Mouse (Mus musculus) embryonic facial prominence, embryonic 10.5 days (tissue): ENCODE results near the gene Hunk. TPM values are rescaled to one million over a fixed set of nuclear protein-coding genes. Genes with fewer than 3 reads are reported as not detected.

Experiments
- DNase-seq: peaks from one replicate; pipeline ENCODE4 v3.0.0-alpha.2; 2017; ENCODE audit warnings: low spot score
- H3K27ac ChIP-seq: fragments of 300-500 bp; sonication (generic); replicated peaks from 2 replicates; pipeline ENCODE4 v1.5.1; 2016; ENCODE audit warnings: mild to moderate bottlenecking
- H3K27me3 ChIP-seq: fragments of 300-500 bp; sonication (generic); replicated peaks from 2 replicates; pipeline ENCODE4 v1.6.1; 2016; ENCODE audit warnings: low read depth, mild to moderate bottlenecking; ENCODE audit not compliant: poor library complexity, severe bottlenecking
- H3K36me3 ChIP-seq: fragments of 300-500 bp; sonication (generic); replicated peaks from 2 replicates; pipeline ENCODE4 v1.6.1; 2016; ENCODE audit warnings: mild to moderate bottlenecking, moderate library complexity
- H3K4me1 ChIP-seq: fragments of 300-500 bp; sonication (generic); 2 replicates; pipeline ENCODE4 v1.6.1; 2016
- H3K4me3 ChIP-seq: fragments of 300-500 bp; sonication (generic); 2 replicates; pipeline ENCODE4 v1.5.1; 2016; ENCODE audit warnings: mild to moderate bottlenecking, moderate library complexity
- H3K9me3 ChIP-seq: fragments of 300-500 bp; sonication (generic); 2 replicates; pipeline ENCODE4 v1.6.1; 2016; ENCODE audit warnings: mild to moderate bottlenecking
- WGBS: fragments of 180-500 bp; shearing (Covaris S2); methylation state at CpG from one replicate; pipeline ENCODE4 v1.1.7; 2016; 5-methylcytosine and 5-hydroxymethylcytosine counted together
- polyA plus RNA-seq: library from polyadenylated mRNA; unstranded; fragments of >200 nt; fragmentation: Nextera tagmentation; extraction: Ambion mirVana; gene quantifications from 2 replicates; pipeline ENCODE4 v1.2.1, GENCODE M21; 2016

Hunk gene
- polyA plus RNA-seq, 1 experiment from 2014 or later: 17.2 TPM

GRCm38 (mm10) chr16:90422108-90422529 lies 36.3 kb downstream of the Hunk start:
- H3K4me3 ChIP-seq: no peak overlapping the region

DNA sequence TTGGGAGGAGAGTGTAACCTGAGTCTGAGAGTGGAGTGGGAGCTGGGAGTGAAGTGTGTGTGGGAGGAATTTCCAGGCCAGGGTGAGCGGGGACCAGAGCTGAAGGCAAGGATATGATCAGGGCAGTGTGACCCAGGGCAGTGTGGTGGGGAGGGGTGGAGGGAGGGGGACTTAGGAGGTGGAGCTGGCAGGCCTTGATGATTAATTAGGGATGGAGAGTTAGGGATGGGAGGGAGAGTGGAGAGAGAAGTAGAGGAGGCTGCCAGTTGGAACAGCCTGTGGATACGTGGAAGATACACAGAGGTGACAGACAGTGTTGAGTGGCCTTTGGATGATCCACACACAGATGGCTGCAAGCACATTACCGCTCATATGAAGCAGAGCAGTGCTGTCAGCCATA lies 38.1 kb downstream of the Hunk start:
- Histone ChIP-seq H3K9me3 (no peaks in the 10 kb centered on the region), H3K4me3 (no peak overlapping the region), H3K27ac (peak overlapping the region; percentile 21), H3K4me1 (peaks cover 70% of the 10 kb centered on the region), H3K36me3 (peaks cover 40% of the 10 kb centered on the region), H3K27me3 (no peaks in the 10 kb centered on the region)
- DNase-seq: peak; percentile 48
- 49% methylated on average over 3 of the region's 3 CpGs for WGBS

More at GRCm38 (mm10) chr16:90422108-90422529, 36.3 kb downstream of the Hunk start:
- Histone ChIP-seq H3K27me3 (no peaks in the 10 kb centered on the region), H3K27ac (peak overlapping the region; percentile 74), H3K36me3 (peaks cover 34% of the 10 kb centered on the region), H3K4me1 (peaks cover 82% of the 10 kb centered on the region), H3K9me3 (no peaks in the 10 kb centered on the region)
- DNase-seq: no peak
- 65% methylated on average over 11 of the region's 11 CpGs for WGBS

- peaks cover 67% of the 10 kb centered on the region for H3K4me1 ChIP-seq
- WGBS: 84% methylated on average over 9 of the region's 9 CpGs
- no peak overlapping the region for H3K4me3 ChIP-seq
- peaks cover 36% of the 10 kb centered on the region for H3K36me3 ChIP-seq
- no peaks in the 10 kb centered on the region for H3K9me3 ChIP-seq
- peak overlapping the region; percentile 21 for H3K27ac ChIP-seq
- DNase-seq: no peak
- H3K27me3 ChIP-seq: no peaks in the 10 kb centered on the region
Observed at GRCm38 (mm10) chr16:90424391-90424790, 38.6 kb downstream of the Hunk start.

DNA sequence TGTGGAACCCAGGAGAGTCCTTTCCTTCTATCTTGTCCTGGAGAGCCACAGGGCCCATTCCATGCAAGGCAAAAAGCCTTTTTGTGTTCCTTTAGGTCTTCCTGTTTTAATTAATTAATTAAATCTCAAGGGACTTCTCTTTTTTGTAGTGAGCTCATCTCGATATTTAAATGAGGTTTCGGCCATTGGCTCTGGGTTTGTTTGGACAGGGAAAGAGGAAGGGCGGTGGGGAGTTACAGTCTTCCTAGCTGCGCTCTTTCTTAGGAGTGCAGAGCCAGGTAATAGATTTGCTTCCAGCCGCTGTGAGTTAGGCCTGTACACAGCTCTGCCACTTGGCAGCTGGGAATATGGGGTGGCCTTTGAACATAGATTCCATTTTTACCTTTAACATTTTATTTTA lies 40.4 kb downstream of the Hunk start:
- H3K36me3 ChIP-seq: peaks cover 48% of the 10 kb centered on the region
- H3K4me1 ChIP-seq: peaks cover 64% of the 10 kb centered on the region
- WGBS: 90% methylated on average over 5 of the region's 5 CpGs
- H3K4me3 ChIP-seq: no peak overlapping the region
- H3K27ac ChIP-seq: no peak overlapping the region
- DNase-seq: no peak
- no peaks in the 10 kb centered on the region for H3K27me3 ChIP-seq
- no peaks in the 10 kb centered on the region for H3K9me3 ChIP-seq

GRCm38 (mm10) chr16:90427838-90428630 lies 42.2 kb downstream of the Hunk start:
- Histone ChIP-seq H3K36me3 (peaks cover 65% of the 10 kb centered on the region), H3K4me3 (no peak overlapping the region), H3K9me3 (peaks cover 6% of the 10 kb centered on the region; the same call in 1 of the 2 replicates), H3K4me1 (peaks cover 54% of the 10 kb centered on the region), H3K27me3 (no peaks in the 10 kb centered on the region), H3K27ac (no peak overlapping the region)
- WGBS: 94% methylated on average over 8 of the region's 8 CpGs
- DNase-seq: no peak

DNA sequence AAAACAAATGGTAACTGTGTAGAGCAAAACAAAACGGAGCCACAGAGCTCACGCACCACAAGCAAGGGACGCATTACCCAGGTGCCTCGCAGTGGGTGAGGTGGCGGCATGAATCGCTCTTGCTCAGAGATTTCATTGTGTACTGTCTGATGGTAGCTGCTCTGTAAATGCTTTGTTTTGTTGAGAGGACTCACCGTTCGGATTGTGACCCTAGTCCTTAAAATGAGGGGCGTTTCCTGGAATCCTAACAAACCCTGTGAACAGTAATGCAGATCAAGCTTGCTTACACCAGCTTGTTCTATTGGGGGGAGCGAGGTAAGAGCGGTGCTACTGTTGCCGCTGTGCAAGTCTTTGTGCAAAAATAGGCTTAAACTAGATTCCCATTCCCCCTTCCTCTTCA lies 47.7 kb downstream of the Hunk start:
- no peak overlapping the region for H3K4me3 ChIP-seq
- no peak for DNase-seq
- no peaks in the 10 kb centered on the region for H3K27me3 ChIP-seq
- peaks cover 55% of the 10 kb centered on the region for H3K4me1 ChIP-seq
- peaks cover 77% of the 10 kb centered on the region for H3K36me3 ChIP-seq
- H3K27ac ChIP-seq: no peak overlapping the region
- H3K9me3 ChIP-seq: peaks cover 14% of the 10 kb centered on the region; the same call in 1 of the 2 replicates
- WGBS: 95% methylated on average over 12 of the region's 12 CpGs

GRCm38 (mm10) chr16:90435231-90435630 lies 49.4 kb downstream of the Hunk start:
- H3K36me3 ChIP-seq: peaks cover 87% of the 10 kb centered on the region
- peaks cover 14% of the 10 kb centered on the region; the same call in 1 of the 2 replicates for H3K9me3 ChIP-seq
- peak overlapping the region; percentile 44 for H3K27ac ChIP-seq
- no peak for DNase-seq
- WGBS: 68% methylated on average over 4 of the region's 4 CpGs
- H3K4me3 ChIP-seq: no peak overlapping the region
- no peaks in the 10 kb centered on the region for H3K27me3 ChIP-seq
- peaks cover 49% of the 10 kb centered on the region for H3K4me1 ChIP-seq

GRCm38 (mm10) chr16:90437276-90437675 lies 51.5 kb downstream of the Hunk start:
- Histone ChIP-seq H3K9me3 (peaks cover 14% of the 10 kb centered on the region; the same call in 1 of the 2 replicates), H3K36me3 (peaks cover 88% of the 10 kb centered on the region), H3K27ac (no peak overlapping the region), H3K4me3 (no peak overlapping the region), H3K27me3 (no peaks in the 10 kb centered on the region), H3K4me1 (peaks cover 33% of the 10 kb centered on the region)
- DNase-seq: peak; percentile 57
- WGBS: 34% methylated on average over 5 of the region's 5 CpGs

- Histone ChIP-seq H3K36me3 (peaks cover 87% of the 10 kb centered on the region), H3K4me1 (peaks cover 40% of the 10 kb centered on the region), H3K27me3 (no peaks in the 10 kb centered on the region), H3K9me3 (no peaks in the 10 kb centered on the region), H3K4me3 (no peak overlapping the region), H3K27ac (no peak overlapping the region)
- DNase-seq: no peak
- WGBS: 84% methylated on average over 6 of the region's 6 CpGs
Observed at GRCm38 (mm10) chr16:90439493-90439892, 53.7 kb downstream of the Hunk start.

DNA sequence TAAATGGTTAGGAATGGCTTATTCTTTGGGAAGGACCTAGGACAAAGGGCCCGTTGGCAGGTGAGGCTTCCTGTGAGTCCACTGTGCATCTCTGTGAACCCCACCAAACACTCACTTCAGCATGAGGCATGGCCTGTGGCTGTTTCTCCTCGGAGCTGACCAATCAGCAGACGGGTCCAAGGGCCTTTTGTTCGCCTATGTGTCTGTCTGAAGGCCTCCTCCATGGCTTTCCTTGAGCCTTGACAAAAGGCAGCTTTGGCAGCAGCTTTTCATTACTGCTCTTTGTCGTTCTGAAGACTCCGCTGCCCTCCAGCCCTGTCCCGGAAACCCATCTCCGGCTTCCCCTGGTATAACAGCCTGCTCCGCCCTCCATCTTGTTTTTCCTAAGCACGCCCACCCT lies 54.8 kb downstream of the Hunk start:
- Histone ChIP-seq H3K9me3 (no peaks in the 10 kb centered on the region), H3K4me3 (no peak overlapping the region), H3K4me1 (peaks cover 34% of the 10 kb centered on the region), H3K27ac (no peak overlapping the region), H3K27me3 (no peaks in the 10 kb centered on the region), H3K36me3 (peaks cover 84% of the 10 kb centered on the region)
- WGBS: 71% methylated on average over 10 of the region's 10 CpGs
- DNase-seq: no peak

GRCm38 (mm10) chr16:90442991-90443390 lies 57.2 kb downstream of the Hunk start:
- no peak for DNase-seq
- Histone ChIP-seq H3K27ac (no peak overlapping the region), H3K36me3 (peaks cover 92% of the 10 kb centered on the region), H3K27me3 (no peaks in the 10 kb centered on the region), H3K4me1 (0 out of 2 replicates have a peak, but pooled peaks cover 11% of the 10 kb centered on the region), H3K4me3 (no peak overlapping the region), H3K9me3 (no peaks in the 10 kb centered on the region)
- 77% methylated on average over 6 of the region's 6 CpGs for WGBS

DNA sequence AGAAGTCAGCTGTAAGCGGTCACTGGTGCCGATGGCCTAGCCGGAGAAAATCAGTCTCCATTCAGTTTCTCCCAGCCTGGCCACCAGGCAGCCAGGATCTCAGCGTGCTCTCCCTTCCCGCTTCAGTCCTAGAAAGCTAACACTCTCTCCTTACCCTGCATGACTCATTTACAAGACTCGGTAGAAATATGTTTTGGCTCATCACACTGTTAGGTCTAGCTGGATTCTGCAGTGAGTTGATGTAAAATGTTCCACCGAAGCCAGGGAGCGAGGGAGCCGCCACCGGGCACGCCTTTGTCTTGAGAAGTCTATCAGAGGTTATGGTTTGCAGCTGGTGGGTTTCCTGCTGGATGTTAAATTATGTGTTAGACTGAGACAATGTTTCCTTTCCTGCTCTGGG lies 67.4 kb downstream of the Hunk start:
- Histone ChIP-seq H3K36me3 (peaks cover 75% of the 10 kb centered on the region), H3K27ac (peak overlapping the region; percentile 42), H3K9me3 (no peaks in the 10 kb centered on the region), H3K27me3 (no peaks in the 10 kb centered on the region), H3K4me1 (peaks cover 40% of the 10 kb centered on the region), H3K4me3 (no peak overlapping the region)
- DNase-seq: no peak
- WGBS: 78% methylated on average over 11 of the region's 11 CpGs

DNA sequence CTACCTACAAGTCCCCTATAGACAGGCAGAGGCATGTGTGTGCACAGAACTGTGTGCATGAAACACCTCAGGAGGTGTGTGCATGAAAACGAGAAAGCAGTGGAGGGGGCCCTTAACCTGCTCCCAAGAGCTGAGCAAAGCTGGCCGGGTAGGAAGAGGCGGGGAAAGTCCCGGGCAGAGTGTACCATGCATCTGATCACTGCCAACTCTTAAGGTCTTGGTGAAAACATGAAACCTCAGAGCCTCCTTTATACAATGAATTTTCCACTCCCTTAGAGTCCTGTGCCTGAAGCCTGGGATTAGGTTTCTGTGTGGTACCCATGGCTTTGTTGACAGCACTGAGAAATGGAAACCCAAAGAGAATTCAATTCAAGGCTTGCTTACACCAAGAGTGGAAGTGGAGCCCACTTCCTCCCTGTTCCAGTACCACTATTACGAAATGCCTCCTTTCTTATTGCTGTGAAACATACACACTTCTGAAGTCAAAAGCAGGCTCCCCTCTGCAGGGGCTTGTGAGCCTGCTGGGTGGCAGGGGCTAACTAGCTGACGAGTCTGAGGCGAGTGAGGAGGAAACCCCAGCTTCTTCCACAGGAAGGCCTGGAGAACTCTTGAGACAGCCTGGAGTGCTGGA lies 70.8 kb downstream of the Hunk start:
- H3K9me3 ChIP-seq: no peaks in the 10 kb centered on the region
- H3K4me3 ChIP-seq: no peak overlapping the region
- no peaks in the 10 kb centered on the region for H3K27me3 ChIP-seq
- peaks cover 57% of the 10 kb centered on the region for H3K4me1 ChIP-seq
- H3K27ac ChIP-seq: no peak overlapping the region
- WGBS: 85% methylated on average over 7 of the region's 7 CpGs
- DNase-seq: no peak
- H3K36me3 ChIP-seq: peaks cover 71% of the 10 kb centered on the region
